Mouse (Mus musculus): ENCODE measurements around the gene Slfn4.
"Not testable (repeated sequence)": the region's sequence is repeated elsewhere in the genome, so short reads cannot be mapped to it uniquely, and the experiment has no call there.

The Slfn4 gene

GRCm38 (mm10) chr11:83174948-83175539, at the start of gene Slfn4:
Slfn4 (plus strand) TSS chr11:83175186.
- no peak for DNase-seq (ENCODE audit: low spot score)

GRCm38 (mm10) chr11:83125633-83126032, 49.4 kb upstream of the Slfn4 start:
- not testable (repeated sequence) for DNase-seq (ENCODE audit: low spot score)

GRCm38 (mm10) chr11:83137253-83137652, 37.7 kb upstream of the Slfn4 start:
- not testable (repeated sequence) for DNase-seq (ENCODE audit: low spot score)

GRCm38 (mm10) chr11:83148939-83149338, 26.0 kb upstream of the Slfn4 start:
- DNase-seq (ENCODE audit: low spot score), result not testable (repeated sequence)

GRCm38 (mm10) chr11:83191134-83191893, 16.3 kb downstream of the Slfn4 start, which contains the start of gene Slfn3:
Slfn3 (plus strand) TSS chr11:83191330.
- DNase-seq (ENCODE audit: low spot score), result no peak

- peak; percentile 34 for DNase-seq (ENCODE audit: low spot score)
Observed at GRCm38 (mm10) chr11:83192001-83192400, 17.0 kb downstream of the Slfn4 start.

- no peak for DNase-seq (ENCODE audit: low spot score)
Observed at GRCm38 (mm10) chr11:83205002-83205401, 30.0 kb downstream of the Slfn4 start.

- no peak for DNase-seq (ENCODE audit: low spot score)
Observed at GRCm38 (mm10) chr11:83216119-83216518, 41.1 kb downstream of the Slfn4 start.

GRCm38 (mm10) chr11:83221328-83221877, 46.4 kb downstream of the Slfn4 start:
- no peak for DNase-seq (ENCODE audit: low spot score)

GRCm38 (mm10) chr11:83223367-83223766, 48.4 kb downstream of the Slfn4 start:
- DNase-seq (ENCODE audit: low spot score), result no peak

- DNase-seq (ENCODE audit: low spot score), result not testable (repeated sequence)
Observed at GRCm38 (mm10) chr11:83223793-83224192, 48.8 kb downstream of the Slfn4 start.

GRCm38 (mm10) chr11:83224217-83224616, 49.2 kb downstream of the Slfn4 start:
- DNase-seq (ENCODE audit: low spot score), result no peak

- DNase-seq (ENCODE audit: low spot score), result no peak
Observed at GRCm38 (mm10) chr11:83224750-83225149, 49.8 kb downstream of the Slfn4 start.

- no peak for DNase-seq (ENCODE audit: low spot score)
Observed at GRCm38 (mm10) chr11:83225371-83225960, 50.5 kb downstream of the Slfn4 start.

GRCm38 (mm10) chr11:83227926-83228723, 53.1 kb downstream of the Slfn4 start:
- no peak for DNase-seq (ENCODE audit: low spot score)

GRCm38 (mm10) chr11:83230966-83231365, 56.0 kb downstream of the Slfn4 start:
- DNase-seq (ENCODE audit: low spot score), result peak; percentile 11

GRCm38 (mm10) chr11:83233621-83234020, 58.6 kb downstream of the Slfn4 start:
- not testable (repeated sequence) for DNase-seq (ENCODE audit: low spot score)

- not testable (repeated sequence) for DNase-seq (ENCODE audit: low spot score)
Observed at GRCm38 (mm10) chr11:83237390-83237789, 62.4 kb downstream of the Slfn4 start.

- no peak for DNase-seq (ENCODE audit: low spot score)
Observed at GRCm38 (mm10) chr11:83238389-83238788, 63.4 kb downstream of the Slfn4 start.

GRCm38 (mm10) chr11:83239811-83240210, 64.8 kb downstream of the Slfn4 start:
- no peak for DNase-seq (ENCODE audit: low spot score)

All from embryo, embryonic 10 days (tissue).